Mouse (Mus musculus): ENCODE data around the gene Tecpr2.

The Tecpr2 gene

GRCm38 (mm10) chr12:110977896-110978606 is 89.0 kb downstream of the Tecpr2 start:
- no peak for DNase-seq (ENCODE audit: low spot score)

- peak; percentile 97 for DNase-seq (ENCODE audit: low spot score)
Measured at GRCm38 (mm10) chr12:110978607-110979406, 89.7 kb downstream of the Tecpr2 start, which contains the start of gene Ankrd9. Gene Ankrd9, minus strand, starts transcription at chr12:110979040.

GRCm38 (mm10) chr12:110979808-110980207 is 90.7 kb downstream of the Tecpr2 start:
- no peak for DNase-seq (ENCODE audit: low spot score)

GRCm38 (mm10) chr12:110981736-110982135 is 92.7 kb downstream of the Tecpr2 start:
- no peak for DNase-seq (ENCODE audit: low spot score)

- DNase-seq (ENCODE audit: low spot score), result no peak
Measured at GRCm38 (mm10) chr12:110983083-110983482, 94.0 kb downstream of the Tecpr2 start.

GRCm38 (mm10) chr12:110983714-110984113 is 94.7 kb downstream of the Tecpr2 start:
- no peak for DNase-seq (ENCODE audit: low spot score)

GRCm38 (mm10) chr12:110984598-110984997 is 95.5 kb downstream of the Tecpr2 start:
- DNase-seq (ENCODE audit: low spot score), result no peak

- no peak for DNase-seq (ENCODE audit: low spot score)
Measured at GRCm38 (mm10) chr12:110985141-110985540, 96.1 kb downstream of the Tecpr2 start.

GRCm38 (mm10) chr12:110986536-110987425 is 97.7 kb downstream of the Tecpr2 start:
- DNase-seq (ENCODE audit: low spot score), result no peak

- no peak for DNase-seq (ENCODE audit: low spot score)
Measured at GRCm38 (mm10) chr12:110989409-110989808, 100.3 kb downstream of the Tecpr2 start.

- DNase-seq (ENCODE audit: low spot score), result no peak
Measured at GRCm38 (mm10) chr12:110990500-110990899, 101.4 kb downstream of the Tecpr2 start.

GRCm38 (mm10) chr12:110991361-110992127 is 102.5 kb downstream of the Tecpr2 start:
- DNase-seq (ENCODE audit: low spot score), result peak; percentile 87

GRCm38 (mm10) chr12:110992128-110992553 is 103.1 kb downstream of the Tecpr2 start:
- peak; percentile 96 for DNase-seq (ENCODE audit: low spot score)

- DNase-seq (ENCODE audit: low spot score), result no peak
Measured at GRCm38 (mm10) chr12:110992771-110993170, 103.7 kb downstream of the Tecpr2 start.

- no peak for DNase-seq (ENCODE audit: low spot score)
Measured at GRCm38 (mm10) chr12:110993226-110993625, 104.2 kb downstream of the Tecpr2 start.

GRCm38 (mm10) chr12:110994666-110995065 is 105.6 kb downstream of the Tecpr2 start:
- peak; percentile 69 for DNase-seq (ENCODE audit: low spot score)

- DNase-seq (ENCODE audit: low spot score), result no peak
Measured at GRCm38 (mm10) chr12:110998092-110998491, 109.0 kb downstream of the Tecpr2 start.

GRCm38 (mm10) chr12:110999820-111000219 is 110.8 kb downstream of the Tecpr2 start:
- no peak for DNase-seq (ENCODE audit: low spot score)

- DNase-seq (ENCODE audit: low spot score), result no peak
Measured at GRCm38 (mm10) chr12:111000956-111001355, 111.9 kb downstream of the Tecpr2 start.

GRCm38 (mm10) chr12:111004142-111004541 is 115.1 kb downstream of the Tecpr2 start:
- DNase-seq (ENCODE audit: low spot score), result no peak

- no peak for DNase-seq (ENCODE audit: low spot score)
Measured at GRCm38 (mm10) chr12:111005803-111006202, 116.7 kb downstream of the Tecpr2 start.
